Mouse (Mus musculus) retina, postnatal 1 day (tissue): ENCODE data around the gene Klhl11.

Source experiments
- DNase-seq: peaks from one replicate; pipeline ENCODE4 v3.0.0-alpha.2; 2012

Klhl11 gene

GRCm38 (mm10) chr11:100472197-100472934 is at the start of gene Klhl11:
Klhl11 (minus strand) TSS chr11:100472741.
- DNase-seq: peak; percentile 95

- peak; percentile 25 for DNase-seq
Measured at GRCm38 (mm10) chr11:100520838-100521237, 48.3 kb upstream of the Klhl11 start.

DNA sequence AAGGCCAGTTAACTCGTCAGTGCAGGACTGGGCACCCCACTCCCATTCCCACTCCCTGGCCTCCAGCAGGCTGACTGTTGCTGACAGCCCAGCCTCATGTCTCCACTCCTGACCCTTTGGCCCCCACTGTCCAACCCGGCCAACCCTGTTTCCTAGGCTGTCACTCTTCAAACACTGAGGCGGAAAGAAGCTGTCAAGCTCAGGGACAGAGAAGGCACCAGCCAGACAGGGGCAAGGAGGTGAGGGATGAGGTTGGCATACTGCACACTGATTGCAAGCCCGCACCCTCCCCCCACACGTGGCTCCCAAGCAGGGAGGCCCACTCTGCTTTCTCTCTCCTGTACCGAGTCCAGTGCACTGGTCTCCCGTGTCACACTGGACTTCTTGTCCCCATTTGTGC is 46.6 kb upstream of the Klhl11 start:
- DNase-seq: no peak

- DNase-seq: peak; percentile 47
Measured at GRCm38 (mm10) chr11:100518188-100518591, 45.6 kb upstream of the Klhl11 start.

- DNase-seq: no peak
Measured at GRCm38 (mm10) chr11:100516291-100516690, 43.8 kb upstream of the Klhl11 start.

GRCm38 (mm10) chr11:100515789-100516188 is 43.2 kb upstream of the Klhl11 start:
- DNase-seq: no peak

- no peak for DNase-seq
Measured at GRCm38 (mm10) chr11:100515061-100515460, 42.5 kb upstream of the Klhl11 start.

DNA sequence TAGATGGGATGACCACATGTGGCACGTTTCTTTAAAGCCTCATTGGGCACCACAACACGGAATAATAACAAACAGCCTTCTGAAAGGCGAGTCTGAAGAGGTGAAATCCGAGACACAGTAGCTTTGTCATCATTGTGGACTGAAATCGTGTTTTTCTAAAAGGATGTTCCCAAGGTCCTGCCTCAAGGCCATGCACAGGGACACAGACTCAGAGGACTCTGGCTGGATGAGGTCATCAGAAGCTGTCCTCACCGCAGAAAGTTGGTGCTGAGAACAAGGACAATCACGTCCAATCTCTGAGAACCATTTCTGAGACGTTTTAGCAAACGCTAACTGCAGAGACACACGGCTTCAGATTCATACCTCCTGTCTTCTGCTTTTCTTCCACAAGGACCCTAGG is 41.2 kb upstream of the Klhl11 start:
- DNase-seq: no peak

DNA sequence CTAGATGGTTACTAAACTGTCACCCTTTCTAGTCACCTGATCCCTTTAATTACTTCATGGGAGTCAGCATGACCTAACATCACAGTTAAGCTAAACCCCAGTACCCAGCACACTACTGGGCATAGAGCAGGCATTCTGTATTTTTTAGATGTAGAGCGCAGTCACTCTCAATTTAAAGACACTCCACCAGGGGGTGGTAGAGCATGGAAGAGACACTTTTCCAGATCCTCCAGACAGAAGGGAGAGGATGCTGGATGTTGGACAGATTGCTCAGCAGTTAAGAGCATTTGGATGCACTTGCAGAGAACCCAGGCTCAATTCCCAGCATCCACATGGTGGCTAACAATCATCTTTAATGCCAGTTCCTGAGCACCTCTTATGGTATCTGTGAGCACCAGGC is 39.8 kb upstream of the Klhl11 start:
- peak; percentile 57 for DNase-seq

GRCm38 (mm10) chr11:100510556-100510955 is 38.0 kb upstream of the Klhl11 start:
- no peak for DNase-seq

DNA sequence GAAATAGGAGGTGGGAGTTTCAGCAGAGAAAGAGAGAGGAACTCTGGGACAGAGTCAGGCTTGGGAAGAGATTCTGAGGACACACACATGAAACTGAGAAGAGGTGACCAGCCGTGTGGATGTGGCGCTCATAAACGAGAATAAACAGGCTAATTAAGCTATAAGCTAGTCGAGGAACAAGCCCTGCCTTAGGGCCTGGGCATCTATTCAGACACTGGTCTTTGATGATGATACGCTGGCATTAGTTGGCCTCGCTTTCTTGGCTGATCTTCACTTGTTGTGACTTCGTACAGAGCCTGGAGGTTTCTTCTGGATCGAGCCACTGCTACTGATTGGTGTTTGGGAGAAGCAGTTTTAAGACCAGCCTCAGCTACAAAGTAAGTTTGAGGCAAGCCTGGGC is 33.5 kb upstream of the Klhl11 start:
- DNase-seq: no peak

- DNase-seq: no peak
Measured at GRCm38 (mm10) chr11:100504990-100505660, 32.6 kb upstream of the Klhl11 start.

GRCm38 (mm10) chr11:100501321-100501720 is 28.8 kb upstream of the Klhl11 start:
- DNase-seq: peak; percentile 15

GRCm38 (mm10) chr11:100500651-100501050 is 28.1 kb upstream of the Klhl11 start:
- peak; percentile 59 for DNase-seq

- no peak for DNase-seq
Measured at GRCm38 (mm10) chr11:100500241-100500640, 27.7 kb upstream of the Klhl11 start.

DNA sequence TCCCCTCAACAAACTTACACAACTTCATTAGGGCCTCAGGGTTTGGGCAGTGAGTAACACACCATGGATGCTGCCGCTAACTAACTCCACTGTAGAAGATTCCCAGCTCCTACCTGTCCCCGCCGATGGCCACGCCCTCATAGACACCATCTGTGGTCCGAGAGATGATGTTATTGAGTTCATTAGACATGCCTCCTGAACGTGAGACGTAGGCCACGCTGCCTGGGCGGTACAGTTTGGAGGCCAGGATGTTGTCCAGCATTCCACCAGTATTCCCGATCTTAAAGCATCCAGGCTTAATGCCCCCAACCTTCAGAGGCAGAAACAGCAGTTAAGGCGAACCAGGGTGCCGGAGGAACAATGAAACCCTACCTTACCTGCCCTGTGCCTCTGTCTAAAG is 21.2 kb upstream of the Klhl11 start:
- DNase-seq: no peak

GRCm38 (mm10) chr11:100490951-100491350 is 18.4 kb upstream of the Klhl11 start:
- DNase-seq: peak; percentile 16

DNA sequence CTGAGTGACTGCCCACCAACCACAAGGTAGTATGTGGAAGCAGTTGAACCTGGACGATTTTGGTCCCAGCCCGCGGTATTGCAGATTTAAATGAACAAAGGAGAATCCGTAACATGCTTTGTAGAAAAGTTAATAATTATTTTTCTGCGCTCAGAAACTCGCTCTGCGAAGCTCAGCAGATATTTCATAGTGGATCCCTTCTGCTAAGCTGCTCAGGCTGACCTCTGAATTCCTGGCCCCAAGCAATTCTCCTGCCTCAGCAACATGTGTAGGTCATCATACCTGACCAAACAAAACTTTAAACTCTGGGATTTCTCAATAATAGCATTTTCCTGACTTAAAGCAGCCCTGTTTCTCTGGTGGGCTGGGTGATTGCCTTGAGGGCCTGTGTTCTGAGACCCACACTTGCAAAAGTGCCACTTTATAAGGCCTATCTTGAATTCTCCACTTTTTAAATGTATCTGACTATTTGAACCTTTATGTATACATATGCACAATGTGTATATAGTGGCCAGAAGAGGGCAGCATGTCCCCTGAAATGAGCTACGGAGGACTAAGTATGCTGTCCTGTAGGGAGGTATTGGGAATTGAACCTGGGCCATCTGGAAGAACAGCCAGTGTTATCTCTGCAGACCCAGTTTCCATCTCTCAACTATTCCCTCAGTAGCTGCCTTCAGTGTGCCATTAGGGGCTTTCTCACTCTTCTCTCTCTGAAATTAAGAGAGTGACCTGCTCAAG is 13.4 kb upstream of the Klhl11 start:
- DNase-seq: peak; percentile 63

- DNase-seq: no peak
Measured at GRCm38 (mm10) chr11:100484461-100484860, 11.9 kb upstream of the Klhl11 start.

DNA sequence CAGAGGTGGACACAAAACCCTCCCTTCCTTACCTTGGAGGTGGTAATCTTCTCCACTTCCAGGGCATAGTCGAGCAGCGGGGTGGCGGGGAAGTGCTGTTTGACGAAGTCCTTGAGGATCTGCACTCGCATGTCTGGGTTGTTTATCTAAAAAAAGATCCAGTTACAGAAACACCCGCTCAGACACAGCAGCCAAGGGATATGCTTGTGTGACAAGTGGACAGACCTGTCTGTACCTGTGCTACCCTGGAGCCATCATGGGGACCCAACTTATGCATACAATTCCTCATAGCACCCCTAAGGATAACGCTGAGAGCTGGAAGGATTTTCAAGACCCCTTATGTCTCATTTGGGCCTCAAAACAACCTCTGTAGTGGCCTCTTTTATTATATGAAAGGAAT is 6.6 kb upstream of the Klhl11 start:
- no peak for DNase-seq

DNA sequence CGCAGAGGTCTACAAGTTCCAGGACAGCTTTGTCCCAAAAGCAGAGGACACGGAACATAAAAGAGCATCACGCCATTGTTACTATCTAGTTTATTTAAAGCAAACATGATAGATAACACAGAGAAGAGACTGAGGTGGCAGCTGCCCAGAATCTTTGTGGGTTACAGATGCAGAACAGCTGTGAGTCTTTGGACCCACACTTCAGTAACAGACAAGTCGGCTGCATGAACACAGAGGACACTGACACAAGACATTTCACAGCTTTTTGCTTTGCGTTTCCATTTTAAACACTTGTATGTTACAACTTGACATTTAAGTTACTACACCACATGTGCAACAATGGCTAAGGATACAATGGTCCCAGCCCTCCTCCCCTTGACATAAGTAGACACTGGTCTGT is 3.7 kb upstream of the Klhl11 start:
- no peak for DNase-seq

GRCm38 (mm10) chr11:100472935-100473295 is 374 bp upstream of the Klhl11 start:
- DNase-seq: no peak

GRCm38 (mm10) chr11:100471352-100472196 is 967 bp downstream of the Klhl11 start:
- peak; percentile 31 for DNase-seq
